Mouse (Mus musculus) cerebellum, adult 11-12 months (tissue): ENCODE measurements at regions not wholly inside any gene's neighbourhood (a gene's known extent, or its start where the extent isn't known, plus 50 kb on each side); places are given as distances from the start of the nearest gene placed in this dataset.

Experiments
- DNase-seq: peaks from one replicate; pipeline ENCODE4 v3.0.0; 2022

DNA sequence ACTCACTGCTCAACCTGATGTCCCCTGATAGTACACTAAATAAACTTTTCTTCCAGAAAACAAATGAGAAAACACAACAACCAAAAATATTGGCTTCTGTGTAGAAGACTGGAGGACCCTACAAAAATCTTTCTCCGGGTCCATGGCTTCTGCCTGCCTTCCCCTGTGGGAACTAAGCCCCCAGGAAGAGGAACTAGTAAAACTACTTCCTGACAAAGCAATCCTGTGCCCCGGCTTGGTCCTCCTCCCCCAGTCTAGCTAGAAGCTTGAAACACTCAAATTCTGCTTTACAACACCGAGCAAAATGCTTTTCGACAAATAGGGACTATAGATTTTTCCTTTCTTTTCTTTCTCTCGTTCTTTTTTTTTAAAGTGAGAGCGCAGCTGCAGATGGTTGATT lies 51.3 kb upstream of the Mki67 start:
- DNase-seq, result no peak

- DNase-seq, result no peak
These were observed 51.9 kb upstream of the Mki67 start for GRCm38 (mm10) chr7:135768064-135768463.

GRCm38 (mm10) chr7:135768592-135768991 lies 52.4 kb upstream of the Mki67 start:
- DNase-seq, result peak; percentile 48

GRCm38 (mm10) chr7:135769082-135769673 lies 53.0 kb upstream of the Mki67 start:
- DNase-seq, result no peak

DNA sequence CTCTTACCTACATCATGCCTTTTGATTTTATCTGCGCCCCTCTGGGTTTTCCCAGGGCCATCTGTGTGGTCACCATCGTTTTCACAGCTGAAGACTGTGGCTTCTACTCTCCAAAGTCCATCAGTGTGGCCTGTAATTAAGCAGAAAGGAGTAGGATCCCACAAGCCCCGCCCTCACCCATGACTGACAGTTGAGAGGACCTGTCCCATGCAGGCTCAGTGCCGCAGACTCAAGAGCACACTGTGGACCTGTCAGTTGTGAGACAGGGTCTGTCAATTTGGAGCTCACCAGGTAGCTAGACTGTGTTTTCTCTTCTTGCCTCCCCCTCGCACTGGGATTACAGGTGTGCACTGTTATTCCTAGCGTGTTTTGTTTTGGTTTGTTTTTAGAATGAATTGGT lies 53.9 kb upstream of the Mki67 start:
- DNase-seq, result no peak

DNA sequence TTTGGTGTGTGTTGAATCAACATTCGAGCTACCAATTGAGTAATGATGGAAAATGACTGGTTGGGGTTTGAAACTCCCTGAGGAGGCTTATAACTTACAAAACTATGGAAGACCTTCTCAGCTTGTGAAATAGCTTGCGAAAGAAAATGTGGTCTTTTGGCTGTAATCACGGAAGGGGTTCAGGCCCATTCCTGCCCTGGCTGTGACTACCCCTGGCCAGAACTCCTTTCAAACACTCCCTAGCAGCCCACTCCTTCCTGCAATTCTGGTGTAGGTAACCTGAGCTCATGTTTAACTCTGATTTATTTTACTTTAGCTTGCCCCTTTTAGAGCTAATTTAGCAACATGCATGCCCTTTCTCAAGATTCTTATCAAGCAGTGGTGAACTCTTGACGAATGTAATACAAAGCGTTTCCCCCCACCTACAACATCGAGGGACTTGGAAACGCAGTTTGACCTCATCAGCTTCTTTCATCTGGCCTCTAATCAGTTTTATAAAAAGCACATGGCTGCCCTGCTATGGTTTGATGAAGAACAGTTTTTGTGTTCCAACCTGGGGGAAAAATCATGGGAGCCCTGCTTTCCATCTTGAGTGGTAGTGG lies 59.8 kb upstream of the Mki67 start:
- DNase-seq, result no peak

- DNase-seq, result no peak
These were observed 74.0 kb upstream of the Mki67 start for GRCm38 (mm10) chr7:135790167-135790566.

DNA sequence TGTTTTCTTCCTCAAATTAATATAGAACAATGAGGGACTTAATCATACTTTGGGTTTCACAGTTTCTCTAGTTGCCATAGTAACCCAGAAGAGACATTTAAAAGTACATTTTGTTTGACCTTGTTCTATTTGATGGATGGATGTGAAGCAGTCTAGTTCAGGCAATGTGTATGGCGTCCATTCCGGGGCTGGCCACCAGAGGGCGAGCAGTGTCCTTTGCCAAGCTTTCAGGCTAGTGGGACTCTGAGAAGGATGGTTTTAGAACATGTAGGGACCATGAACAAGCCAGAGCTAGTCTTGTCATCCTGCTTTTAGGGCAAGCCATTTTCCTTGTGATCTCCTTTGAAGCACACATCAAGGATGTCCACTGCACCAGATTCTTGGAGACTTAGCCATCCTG lies 74.8 kb upstream of the Mki67 start:
- DNase-seq, result peak; percentile 5

DNA sequence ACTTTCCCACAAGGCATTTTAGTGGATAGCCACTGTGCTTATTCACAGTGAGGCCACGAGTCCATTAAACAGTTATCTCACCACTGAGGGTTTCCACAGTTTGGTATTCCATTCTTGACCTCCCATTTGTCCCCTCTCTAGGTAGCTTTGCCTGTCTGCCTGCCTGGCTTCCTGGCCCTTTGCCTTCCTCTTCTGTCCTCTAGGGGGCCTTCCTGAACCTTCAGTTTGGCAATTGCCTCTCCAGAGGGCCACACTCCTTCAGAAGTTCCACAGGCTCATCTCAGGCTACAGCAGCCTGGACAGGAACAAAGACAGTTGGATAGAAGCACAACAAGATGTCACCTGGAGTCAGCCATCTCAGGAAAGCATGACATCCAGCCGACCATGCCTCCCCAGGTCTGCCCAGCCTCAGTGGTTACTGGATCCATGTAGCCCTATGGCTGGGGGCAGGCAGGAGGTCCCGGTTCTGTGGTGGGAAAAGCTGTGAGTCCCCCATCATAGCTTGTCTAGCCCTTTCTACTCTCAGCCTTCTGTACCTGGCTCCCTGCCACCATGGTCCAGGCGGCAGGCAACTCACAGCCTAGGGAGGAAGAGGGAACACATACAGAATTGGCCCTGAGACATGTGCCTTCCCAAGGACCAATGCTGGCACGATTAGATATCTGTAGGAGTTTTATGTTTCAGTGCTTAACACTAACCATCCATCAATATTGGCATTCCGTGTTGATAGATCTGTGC lies 76.0 kb upstream of the Mki67 start:
- no peak for DNase-seq

DNA sequence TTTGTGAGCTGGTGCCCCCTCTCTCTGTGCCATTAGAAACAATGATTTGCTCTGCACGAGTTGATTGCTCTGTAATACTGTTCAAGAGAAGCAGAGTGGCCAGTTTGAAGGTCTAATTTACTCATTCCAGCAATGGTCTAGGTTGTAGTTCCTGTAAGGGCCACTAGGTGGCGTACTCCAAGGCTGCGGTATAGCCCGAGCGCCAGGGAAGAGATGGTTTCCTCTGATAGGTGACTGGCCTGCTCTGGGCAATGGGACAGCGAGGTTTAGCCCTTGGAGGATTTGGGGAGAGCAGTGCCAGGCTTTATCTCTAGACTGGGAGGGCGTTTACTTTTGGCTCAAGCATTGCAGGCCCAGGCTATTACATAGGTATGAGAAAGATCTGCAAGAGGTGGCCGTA lies 76.8 kb upstream of the Mki67 start:
- no peak for DNase-seq

DNA sequence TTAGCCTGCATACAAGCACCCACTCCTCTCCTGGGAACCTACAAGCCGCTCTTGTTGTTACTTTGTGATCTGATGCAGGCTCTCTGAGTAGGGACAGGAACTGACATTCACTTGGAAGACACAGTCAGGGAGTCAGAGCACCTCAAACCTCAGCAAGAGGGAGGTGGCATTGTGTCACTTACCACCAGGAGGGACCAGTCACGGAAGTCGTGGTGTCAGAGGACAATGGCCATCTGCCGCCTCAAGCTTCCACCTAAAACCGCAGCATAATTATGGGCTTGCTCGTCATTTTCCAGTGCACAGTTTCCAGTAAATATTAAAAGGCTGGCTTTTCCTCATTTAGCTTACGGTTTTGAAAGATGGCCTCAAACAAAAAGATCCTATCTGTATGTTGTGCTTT lies 78.1 kb upstream of the Mki67 start:
- DNase-seq, result no peak

DNA sequence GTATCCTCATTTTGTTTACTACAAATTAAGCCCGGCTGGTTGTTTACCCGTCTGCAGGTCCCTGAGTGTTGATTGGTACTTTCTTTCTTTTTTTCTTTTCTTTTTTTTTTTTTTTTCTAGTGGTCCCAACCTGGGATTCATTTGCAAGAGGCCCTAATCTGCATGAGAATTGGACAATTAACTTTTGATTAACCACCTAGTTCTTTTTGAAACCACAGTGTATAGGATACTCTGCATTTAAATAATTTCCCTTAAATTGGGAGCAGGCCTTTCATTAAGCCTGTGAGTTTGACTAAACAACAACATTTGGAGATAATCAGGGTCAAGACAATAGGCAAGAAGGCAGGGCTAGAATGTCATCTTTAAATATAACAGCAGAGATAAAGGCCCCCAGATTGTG lies 78.5 kb upstream of the Mki67 start:
- no peak for DNase-seq

- no peak for DNase-seq
These were observed 82.3 kb upstream of the Mki67 start for GRCm38 (mm10) chr7:135798441-135798840.

GRCm38 (mm10) chr7:135802598-135803121 lies 86.5 kb upstream of the Mki67 start:
- DNase-seq, result no peak

GRCm38 (mm10) chr7:135804730-135805129 lies 88.6 kb upstream of the Mki67 start:
- no peak for DNase-seq

DNA sequence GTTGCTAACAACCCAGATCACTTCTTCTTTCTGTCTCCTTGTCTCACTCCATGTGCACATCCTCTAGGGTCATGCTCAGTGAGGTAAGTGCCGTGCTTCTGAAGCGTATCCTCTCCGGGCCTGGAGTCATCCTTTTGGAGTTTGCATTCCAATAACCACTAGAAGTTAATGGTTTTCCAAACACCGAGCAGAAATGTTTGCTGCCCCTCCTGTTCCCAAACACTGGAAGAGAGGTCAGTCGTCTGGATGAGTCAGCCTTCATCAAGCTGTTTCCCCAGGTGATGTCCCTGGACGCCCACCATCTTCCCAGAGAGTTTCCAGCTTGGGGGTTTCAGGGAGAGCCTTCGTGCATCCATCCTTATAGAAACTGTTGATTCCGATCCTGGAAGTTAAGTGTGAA lies 90.0 kb upstream of the Mki67 start:
- DNase-seq, result no peak

- DNase-seq, result no peak
These were observed 90.5 kb upstream of the Mki67 start for GRCm38 (mm10) chr7:135806673-135807072.

- no peak for DNase-seq
These were observed 93.0 kb upstream of the Mki67 start for GRCm38 (mm10) chr7:135809167-135809566.

DNA sequence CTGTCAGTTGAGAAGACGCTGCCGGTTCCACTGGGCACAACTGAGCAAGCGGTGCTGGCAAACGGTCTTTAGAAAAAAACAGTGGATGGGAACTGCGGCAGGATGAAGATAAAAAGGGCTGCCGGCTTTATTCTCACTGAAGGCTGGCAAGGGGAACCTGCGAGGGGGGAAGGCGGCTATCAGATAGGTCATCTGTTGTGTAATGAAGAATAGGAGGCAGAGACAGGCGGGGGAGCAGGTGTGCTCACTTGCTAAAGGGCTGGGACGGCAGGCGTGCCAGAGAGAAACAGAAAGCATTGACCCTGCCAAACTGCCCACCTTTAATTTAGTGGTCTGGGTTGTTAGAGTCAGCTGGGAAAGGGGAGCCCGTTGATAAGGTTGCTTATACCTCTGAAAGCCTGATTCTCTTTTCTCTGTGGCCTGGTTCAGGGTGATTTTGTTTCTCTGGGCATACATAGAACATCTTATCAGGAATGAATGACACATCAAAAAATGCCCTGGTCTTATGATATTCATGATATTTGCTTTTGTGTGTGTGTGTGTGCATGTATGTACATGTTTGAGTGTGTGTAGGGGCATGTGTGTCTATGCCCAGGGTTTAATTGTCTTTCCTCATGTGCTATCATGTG lies 93.7 kb upstream of the Mki67 start:
- DNase-seq, result no peak

GRCm38 (mm10) chr7:135810971-135811370 lies 94.8 kb upstream of the Mki67 start:
- DNase-seq, result no peak

GRCm38 (mm10) chr7:135813616-135814015 lies 97.5 kb upstream of the Mki67 start:
- DNase-seq, result no peak

DNA sequence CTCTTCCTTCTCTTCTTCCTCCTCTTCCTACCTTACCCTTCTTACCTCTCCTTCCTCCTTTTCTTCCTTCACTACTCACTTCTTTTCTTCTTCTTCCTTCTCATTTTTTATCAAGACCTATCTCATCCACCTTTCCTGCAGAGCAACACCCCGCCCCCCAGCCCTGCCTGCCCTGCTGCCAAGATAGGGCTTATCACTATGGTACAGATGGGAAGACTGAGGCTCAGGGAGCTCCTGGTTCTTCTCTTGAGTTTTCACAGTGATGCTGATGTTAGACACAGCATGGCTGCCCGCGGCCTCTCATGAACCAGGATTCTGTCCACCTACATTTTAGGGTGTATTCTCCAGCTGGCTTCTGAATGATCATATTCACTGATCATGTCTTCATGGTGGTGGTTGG lies 100.0 kb upstream of the Mki67 start:
- DNase-seq, result no peak

DNA sequence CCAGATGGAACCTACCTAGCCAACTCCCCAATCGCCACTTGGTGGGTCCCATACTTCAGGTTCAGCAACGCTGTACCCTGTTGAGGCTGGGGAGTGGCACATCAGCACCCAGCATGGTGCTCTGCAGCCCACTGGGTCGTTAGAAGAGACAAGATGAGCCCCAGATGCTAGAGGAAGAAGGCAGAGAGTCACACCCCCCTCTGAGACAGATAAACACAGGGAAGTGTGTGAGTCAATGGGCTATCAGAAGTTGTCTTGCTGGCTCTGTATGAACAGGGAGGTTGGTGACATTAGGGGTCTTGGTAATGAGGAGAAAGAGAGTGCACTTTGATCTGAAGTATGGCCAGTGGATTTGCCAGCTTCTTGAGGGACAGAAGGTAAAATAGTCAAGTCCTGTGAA lies 101.7 kb upstream of the Mki67 start:
- no peak for DNase-seq

- no peak for DNase-seq
These were observed 102.1 kb upstream of the Mki67 start for GRCm38 (mm10) chr7:135818298-135818697.
